Mouse (Mus musculus) ovary, postnatal 36 days (tissue): ENCODE results near the gene Cubn.
A peak's percentile ranks its signal among the peaks of the same experiment; 100 is the strongest.

Experiments
- DNase-seq: peaks from one replicate; pipeline ENCODE4 v3.0.0; 2022; ENCODE audit warnings: low spot score, mixed read lengths

The Cubn gene

GRCm38 (mm10) chr2:13357885-13358552, 133.6 kb downstream of the Cubn start:
- no peak for DNase-seq

- DNase-seq: no peak
These were observed 138.8 kb downstream of the Cubn start for GRCm38 (mm10) chr2:13352775-13353174.

- no peak for DNase-seq
These were observed 139.4 kb downstream of the Cubn start for GRCm38 (mm10) chr2:13352112-13352728.

DNA sequence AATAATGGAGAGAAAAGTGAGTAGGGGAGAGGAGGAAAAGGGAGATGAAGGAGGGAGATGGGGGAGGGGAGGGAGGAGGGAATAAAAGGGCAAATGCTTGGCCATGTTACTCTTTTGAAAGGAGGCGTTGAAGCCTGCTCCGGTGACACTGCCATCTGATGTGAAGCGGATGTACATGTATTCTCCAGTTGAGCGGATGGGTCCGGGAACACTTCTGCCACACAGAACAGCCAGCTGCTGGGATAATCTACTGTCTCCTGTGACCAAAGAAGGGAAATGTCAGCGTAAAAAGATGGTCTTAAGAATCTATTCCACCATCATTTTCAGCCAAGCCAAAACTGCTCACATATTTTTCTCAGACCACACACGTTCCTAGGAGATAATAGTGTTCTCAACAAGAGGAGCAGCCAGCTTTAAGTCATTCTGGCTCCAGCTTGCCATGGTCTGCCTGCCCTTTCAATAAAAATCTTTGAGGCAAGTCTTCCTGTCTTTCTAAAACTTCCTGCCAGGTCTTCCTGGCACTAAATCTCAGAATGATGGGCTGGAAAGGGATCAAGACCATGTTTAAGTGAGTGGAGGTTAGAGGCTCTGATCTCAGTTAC, 149.2 kb downstream of the Cubn start:
- DNase-seq: no peak

DNA sequence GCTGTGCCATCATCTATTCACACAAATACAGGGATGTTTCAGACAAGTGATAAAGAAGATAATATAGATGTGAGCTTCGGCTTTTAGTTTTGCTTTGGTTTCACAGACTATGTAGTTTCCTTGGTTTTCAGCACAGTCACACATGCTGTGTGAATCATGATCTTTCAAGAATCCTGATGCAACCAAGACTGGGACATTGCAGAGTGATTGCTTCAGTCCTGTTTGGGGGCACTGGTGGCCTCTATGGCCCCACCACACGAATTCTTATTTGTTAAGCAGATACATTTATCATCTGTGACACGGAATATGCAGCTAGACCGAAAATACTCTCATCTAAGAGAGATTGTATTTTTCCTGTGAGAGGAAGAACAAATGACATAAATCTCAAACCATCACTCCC, 156.2 kb downstream of the Cubn start:
- DNase-seq: no peak

DNA sequence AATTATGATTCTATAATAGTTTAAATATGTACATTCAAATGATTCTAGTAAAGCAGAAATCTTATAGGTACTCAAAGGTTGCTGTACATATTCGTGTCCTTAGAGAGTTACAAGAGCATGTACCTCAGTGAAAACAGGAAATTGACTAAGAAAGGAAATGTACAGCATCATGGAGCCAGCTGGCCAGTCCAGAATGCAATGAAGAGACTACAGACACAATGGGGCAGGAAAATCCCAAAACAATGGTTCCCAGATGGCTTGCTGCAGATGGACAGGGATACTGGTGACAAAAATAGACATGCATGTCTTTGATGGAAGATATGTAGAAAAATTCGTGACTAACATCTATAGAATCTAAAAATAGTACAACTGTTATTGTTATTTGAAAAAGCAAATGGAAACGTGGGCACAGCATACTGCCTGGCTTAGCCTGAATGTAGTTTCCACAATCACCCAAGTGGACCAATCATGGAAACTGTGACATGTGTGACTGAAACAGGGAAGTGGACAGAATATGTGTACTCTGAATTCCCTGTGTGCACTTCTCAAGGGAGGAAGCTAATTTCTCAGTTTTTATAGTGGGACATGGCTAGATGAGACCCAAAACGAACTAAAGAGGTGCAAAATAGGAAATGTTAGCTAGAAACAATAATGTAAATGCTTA, 161.7 kb downstream of the Cubn start:
- no peak for DNase-seq

DNA sequence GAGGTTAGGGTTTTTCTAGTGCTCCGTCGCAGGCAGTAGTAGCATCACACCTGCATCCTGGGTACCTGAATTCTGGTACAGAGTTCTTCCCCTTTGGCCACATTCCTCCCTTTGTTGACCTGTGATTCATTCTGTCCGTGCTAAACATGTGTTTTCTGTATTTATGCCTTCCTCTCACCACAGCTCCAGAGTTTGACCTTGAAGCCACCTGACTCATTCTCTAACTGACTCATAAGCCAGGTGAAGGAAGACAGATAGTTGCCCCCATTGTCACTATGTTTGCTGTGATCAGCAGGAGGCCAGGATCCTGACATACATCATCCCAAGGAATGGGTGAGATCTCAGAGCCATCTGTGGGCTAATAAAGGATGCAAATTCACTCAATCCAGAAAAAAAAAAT, 188.2 kb downstream of the Cubn start:
- no peak for DNase-seq

GRCm38 (mm10) chr2:13299031-13299430, 192.6 kb downstream of the Cubn start:
- no peak for DNase-seq

GRCm38 (mm10) chr2:13297733-13298132, 193.9 kb downstream of the Cubn start:
- DNase-seq: no peak

DNA sequence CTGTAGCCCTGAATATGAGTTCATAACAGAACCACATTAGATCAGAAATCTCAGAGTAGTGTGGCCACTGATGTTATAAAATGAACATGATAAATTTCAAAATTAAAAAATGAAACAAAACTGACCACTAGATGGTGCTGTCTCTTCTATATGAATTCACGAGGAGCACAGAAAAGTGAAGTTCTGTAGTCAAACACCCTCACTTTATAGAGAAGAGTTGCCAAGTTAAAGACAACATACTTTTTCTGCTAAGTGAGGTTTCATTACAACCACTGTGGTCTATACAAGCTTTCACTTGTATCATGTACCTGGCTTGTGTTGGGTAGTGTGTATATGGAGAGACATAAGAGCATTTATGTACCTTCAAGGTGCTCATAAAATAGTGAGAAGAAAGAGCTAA, 201.0 kb downstream of the Cubn start:
- DNase-seq: no peak

DNA sequence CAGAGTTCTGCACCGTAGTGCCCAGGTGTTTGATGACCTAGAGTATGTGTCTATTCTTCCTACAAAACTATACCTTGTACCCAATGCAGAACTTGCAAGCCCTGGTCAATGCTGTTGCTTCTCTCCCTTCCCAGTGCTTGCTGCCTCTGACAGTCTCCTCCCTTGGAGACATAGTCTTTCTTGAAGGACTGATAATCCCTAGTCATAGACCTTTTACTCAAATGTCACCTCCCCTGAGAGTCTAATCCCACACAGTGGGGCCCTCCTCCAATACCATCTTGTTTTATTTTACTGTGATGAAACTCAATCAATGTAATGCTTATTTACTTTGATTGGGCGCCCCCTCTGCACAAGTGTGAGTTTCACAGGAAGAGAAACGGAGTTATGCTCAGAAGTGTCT, 201.5 kb downstream of the Cubn start:
- DNase-seq: no peak

DNA sequence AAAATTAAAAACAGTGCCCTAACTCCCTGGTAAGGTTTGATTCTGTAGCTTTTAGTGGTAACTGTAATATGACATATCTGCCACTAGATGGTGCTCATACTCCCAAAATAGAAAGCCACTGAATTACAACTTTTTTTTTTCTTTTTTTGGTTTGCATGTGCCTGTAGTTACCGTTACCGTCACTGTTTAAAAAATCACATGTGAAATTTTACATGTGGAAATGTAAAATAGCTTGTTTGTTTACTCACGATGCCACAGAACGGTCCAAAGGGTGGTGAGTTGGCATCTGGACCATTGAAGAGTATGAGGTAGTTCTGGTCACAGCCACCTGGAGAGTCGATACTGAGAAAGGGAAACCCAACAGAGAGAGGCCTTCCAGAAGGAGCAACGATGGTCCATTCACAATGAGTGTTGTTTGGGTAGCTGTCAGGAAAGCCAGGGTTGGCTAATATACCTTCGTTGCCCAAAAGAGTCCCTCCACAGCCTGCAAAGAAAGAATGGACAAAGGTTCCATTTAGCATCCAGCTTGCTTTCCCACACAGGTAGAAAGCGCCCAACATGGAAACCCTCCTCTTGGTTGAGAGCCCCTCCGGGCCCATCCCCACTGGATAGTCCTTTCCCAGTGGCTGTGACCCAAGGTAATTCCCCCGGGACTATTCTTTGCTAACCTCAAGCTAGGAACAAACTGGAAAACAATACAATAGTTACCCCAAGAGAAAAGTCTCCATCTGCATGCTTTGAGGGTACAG, 213.3 kb downstream of the Cubn start:
- DNase-seq: no peak

GRCm38 (mm10) chr2:13275874-13276273, 215.7 kb downstream of the Cubn start:
- no peak for DNase-seq

- peak; percentile 92 for DNase-seq
These were observed 220.3 kb downstream of the Cubn start, which contains the start of gene Rsu1 for GRCm38 (mm10) chr2:13271165-13271957. Gene Rsu1, minus strand, starts transcription at chr2:13271415.

GRCm38 (mm10) chr2:13270736-13271135, 220.9 kb downstream of the Cubn start:
- DNase-seq: no peak

- DNase-seq: no peak
These were observed 222.8 kb downstream of the Cubn start for GRCm38 (mm10) chr2:13268681-13269293.

DNA sequence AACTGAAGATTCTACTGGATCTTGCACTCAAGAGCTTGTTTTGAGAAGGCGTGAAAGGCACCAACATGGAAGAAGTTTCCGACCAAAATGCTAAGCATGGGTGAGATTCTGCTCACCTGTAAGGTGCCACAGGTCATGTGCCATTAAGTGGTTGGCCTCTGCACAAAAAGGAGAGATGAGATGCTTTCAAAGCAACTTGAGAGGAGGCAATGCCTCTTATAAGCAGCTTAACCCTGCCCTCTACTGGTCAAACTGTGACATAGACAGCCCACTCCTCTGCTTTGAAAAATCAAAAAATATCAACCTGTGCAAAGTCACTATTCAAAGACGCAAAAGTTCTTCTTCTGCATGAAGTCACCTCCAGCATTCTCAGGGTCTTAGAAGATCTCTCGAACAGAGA, 226.7 kb downstream of the Cubn start:
- no peak for DNase-seq

GRCm38 (mm10) chr2:13263150-13263549, 228.5 kb downstream of the Cubn start:
- no peak for DNase-seq

GRCm38 (mm10) chr2:13258606-13259005, 233.0 kb downstream of the Cubn start:
- DNase-seq: no peak

- DNase-seq: no peak
These were observed 250.9 kb downstream of the Cubn start for GRCm38 (mm10) chr2:13240711-13241110.
